Mouse (Mus musculus): ENCODE data around the gene 1810024B03Rik. TPM values are rescaled to one million over a fixed set of nuclear protein-coding genes. Genes with fewer than 3 reads are reported as not detected.
"Not testable (repeated sequence)": the region's sequence is repeated elsewhere in the genome, so short reads cannot be mapped to it uniquely, and the experiment has no call there.

The 1810024B03Rik gene
- total RNA-seq (2015; ENCODE audit: low replicate concordance) (0.84 TPM in 1 of 2 replicates, not detected in the other), total RNA-seq (2017; ENCODE audit: low replicate concordance) (1.1 TPM in 1 of 2 replicates, not detected in the other)

DNA sequence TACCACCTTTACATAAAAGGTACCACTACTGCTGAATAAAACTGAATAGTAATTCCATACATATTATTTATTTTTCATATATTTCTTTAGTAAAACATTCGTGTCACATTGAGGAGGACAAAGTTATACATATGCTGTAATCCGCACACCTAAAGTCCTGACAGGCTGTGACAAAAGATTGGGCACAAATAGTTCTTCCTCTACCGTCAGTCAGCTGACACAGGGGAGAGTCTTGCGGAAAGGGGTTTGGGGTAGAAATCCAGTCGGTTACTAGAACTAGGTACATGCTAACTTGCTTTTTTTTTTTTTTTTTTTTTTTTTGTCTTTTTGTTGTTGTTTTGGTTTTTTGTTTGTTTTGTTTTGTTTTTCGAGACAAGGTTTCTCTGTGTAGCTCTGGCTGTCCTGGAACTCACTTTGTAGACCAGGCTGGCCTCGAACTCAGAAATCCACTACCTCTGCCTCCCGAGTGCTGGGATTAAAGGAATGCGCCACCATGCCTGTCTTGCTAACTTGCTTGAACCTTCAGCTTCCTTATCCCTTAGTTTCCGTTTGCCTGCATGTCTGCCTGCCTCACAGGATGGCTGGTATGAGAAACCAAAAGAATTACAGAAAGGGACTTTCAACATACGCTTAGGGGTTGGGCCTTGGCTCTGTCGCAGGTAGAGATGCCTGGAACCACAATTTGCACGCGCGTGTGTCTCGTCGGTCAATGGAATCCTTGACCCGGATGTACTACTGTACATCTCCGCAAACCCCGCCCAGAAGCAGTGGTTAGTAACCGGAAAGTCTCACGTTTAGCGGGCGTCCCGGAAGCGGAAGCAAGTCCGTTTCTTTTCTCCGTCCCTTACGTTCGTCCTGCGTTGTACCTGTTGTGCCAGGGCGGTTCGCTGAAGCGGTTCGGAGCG lies at the start of gene 1810024B03Rik, which contains the start of gene Snrnp200:
1810024B03Rik (minus strand) TSS at position 734 of the 905 bp plus-strand sequence.
Snrnp200 (plus strand) TSS at position 840 of the 905 bp plus-strand sequence.
- ATAC-seq (replicated peaks; ENCODE audit: low FRiP score, poor library complexity, severe bottlenecking): peak; percentile 98

DNA sequence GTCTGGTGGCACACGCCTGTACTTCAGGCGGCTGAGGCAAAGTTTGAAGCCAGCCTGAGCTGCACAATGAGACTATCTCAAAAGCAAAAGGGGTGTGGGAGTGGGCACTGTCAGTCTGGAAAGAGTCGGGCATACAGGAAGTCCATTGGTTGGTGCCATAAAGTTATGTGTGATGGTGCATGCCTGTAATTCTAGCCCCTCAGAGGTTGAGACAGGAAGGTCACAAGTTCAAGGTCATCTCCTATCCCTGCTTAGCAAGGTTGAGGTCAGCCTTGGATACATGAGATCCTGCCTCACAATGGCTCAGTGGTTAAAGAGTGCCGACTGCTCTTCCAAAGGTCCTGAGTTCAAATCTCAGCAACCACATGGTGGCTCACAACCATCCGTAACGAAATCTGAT lies 47.2 kb upstream of the 1810024B03Rik start:
- ATAC-seq (replicated peaks; ENCODE audit: low FRiP score, poor library complexity, severe bottlenecking): no peak

DNA sequence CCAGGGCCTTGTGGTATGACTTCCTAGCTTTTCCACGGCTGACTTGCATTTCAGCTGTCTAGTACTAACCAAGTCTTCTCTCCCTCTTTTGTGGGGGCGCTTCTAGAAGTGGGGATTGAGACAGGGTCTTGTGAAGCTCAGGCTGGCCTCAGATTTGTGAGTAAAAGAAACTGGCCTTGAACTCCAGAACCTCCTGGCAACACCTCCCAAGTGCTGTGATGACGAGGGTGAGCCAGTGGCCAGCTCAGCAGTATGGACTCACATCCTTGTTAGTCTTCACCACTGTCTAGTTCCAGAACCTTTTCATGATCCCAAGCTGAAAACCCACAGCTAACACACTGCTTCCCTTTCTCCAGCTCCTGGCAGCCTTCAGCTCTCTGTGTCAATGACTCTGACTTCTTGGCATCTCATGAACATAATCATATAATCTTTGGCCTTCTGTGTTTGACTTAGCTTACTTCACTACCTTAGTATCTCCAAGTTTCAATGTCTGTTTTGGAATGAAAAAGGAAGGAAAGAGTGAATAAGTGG lies 46.6 kb upstream of the 1810024B03Rik start:
- no peak for ATAC-seq (replicated peaks; ENCODE audit: low FRiP score, poor library complexity, severe bottlenecking)

DNA sequence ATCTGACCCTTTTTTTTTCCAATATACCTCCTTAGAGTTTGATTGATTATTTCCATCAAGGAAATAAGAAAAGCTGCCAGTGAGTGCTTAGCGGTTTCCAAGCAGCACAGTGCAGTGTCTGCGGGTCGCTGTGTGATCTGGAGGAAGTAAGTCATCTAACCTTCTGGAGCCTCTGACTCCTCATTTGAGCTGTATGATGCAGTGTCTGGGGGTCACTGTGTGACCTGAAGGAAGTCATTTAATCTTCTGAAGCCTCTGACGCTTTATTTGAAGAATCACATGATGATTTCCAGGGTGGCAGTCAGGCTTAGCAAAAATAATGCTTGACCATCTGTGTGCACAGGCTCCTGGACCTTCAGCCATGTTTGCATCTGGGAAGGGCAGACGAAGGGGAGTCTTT lies 44.7 kb upstream of the 1810024B03Rik start:
- no peak for ATAC-seq (replicated peaks; ENCODE audit: low FRiP score, poor library complexity, severe bottlenecking)

DNA sequence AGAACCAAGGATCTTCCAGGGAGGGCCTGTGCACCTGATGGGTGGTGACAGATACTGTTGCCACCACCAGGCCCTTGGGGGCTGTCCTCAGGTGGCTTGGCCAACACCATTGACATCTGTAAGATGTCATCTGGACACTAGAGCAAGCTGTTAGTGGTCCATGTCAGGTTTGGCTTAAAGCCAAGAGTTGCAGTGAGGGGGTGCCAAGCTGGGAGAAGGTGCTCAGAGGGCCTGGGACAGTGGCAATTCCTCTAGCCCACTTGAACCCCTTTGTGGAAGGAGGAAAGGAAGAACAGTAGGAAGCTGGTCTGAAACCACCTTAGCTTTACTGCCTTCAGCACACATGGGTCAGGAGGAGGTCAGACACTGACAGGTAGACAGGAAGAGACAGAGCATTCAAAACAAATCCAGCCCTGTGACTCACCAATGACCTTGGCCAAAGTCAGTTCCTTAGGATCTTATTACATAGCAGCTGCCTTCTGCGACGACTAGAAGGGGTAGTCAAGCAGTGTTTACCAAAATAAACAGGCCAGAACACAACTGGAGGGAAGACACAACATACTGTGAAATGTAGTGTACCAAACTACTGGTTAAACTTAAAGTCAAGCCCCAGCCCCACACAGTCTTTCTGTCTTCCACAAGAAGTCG lies 43.9 kb upstream of the 1810024B03Rik start:
- no peak for ATAC-seq (replicated peaks; ENCODE audit: low FRiP score, poor library complexity, severe bottlenecking)

DNA sequence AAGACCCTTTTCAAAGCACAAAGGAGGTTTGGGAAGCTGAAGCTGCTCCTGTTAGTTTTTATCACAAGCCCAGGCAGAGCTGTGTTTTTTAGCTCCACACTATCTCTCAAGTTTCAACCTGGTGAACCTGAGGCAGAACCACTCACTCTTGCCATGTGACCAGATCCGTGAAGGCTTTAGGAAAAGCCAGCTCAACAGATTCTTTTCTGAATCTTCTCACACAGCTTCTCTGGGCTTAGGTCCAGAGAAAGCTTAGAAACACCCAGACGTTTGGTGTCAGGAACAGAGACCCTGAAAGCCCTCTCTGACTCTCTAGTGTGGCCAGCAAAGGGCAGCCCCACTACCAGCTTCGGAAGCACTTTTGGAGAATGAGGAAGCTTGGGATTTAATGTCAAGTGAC lies 43.4 kb upstream of the 1810024B03Rik start:
- no peak for ATAC-seq (replicated peaks; ENCODE audit: low FRiP score, poor library complexity, severe bottlenecking)

DNA sequence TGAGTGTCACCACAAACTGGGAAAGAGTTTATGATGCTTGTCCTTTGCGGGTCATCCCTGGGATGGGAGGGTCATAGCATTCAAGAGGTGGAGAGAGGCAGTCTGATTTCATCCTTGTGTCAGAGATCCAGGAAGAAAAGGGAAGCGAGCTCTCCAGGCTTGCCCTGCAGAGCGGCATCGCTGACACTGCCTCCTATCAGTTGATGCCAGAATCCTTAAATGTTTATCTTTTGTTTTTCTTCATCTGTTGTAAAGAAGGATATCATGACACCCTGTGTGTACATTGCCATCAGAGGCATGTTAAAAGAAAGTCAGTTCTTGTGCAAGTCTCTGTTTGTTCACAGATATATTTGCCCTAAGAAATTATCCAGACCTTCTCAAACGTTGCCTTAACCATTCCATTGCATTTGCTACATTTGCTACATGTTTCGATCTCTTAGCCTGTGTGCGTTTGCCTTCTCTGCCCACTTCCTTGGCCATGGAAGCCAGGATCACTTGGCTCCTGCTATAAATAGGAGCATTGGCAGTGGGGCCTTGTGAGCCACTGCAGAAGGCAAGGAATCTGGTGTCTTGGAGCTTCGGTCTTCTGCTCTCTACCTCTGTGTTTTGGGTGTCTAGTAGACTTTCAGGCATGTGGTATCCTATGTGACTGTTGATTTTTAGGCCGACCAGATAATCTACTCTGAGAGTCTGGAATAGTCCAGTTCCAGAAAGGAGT lies 42.4 kb upstream of the 1810024B03Rik start:
- ATAC-seq (replicated peaks; ENCODE audit: low FRiP score, poor library complexity, severe bottlenecking): no peak

DNA sequence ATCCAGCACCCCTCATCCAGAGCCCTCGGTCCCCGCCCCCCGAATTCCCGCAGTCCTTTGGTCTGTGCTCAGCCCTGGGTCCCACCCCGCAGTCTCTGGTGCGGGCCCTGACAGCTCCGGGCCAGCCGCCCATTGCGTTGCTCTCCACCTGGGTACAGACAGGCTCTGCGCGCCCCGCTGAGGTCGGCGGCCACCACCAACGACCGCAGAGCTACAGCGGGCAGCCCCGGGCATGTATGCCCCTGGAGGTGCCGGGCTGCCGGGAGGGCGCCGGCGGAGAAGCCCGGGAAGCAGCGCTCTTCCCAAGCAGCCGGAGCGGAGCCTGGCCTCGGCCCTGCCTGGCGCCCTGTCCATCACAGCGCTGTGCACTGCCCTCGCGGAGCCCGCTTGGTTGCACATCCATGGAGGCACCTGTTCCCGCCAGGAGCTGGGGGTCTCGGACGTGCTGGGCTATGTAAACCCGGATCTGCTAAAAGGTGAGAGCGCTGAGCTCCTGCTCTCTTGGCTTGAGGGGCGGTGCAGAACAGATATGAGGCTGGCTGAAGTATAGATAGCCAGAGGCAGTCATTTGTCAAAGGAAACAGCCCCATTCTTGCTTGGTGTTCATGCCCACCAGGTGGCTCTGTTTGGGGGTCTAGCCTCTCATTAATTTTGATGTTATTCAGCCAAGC lies 40.4 kb upstream of the 1810024B03Rik start:
- ATAC-seq (replicated peaks; ENCODE audit: low FRiP score, poor library complexity, severe bottlenecking): peak; percentile 45

DNA sequence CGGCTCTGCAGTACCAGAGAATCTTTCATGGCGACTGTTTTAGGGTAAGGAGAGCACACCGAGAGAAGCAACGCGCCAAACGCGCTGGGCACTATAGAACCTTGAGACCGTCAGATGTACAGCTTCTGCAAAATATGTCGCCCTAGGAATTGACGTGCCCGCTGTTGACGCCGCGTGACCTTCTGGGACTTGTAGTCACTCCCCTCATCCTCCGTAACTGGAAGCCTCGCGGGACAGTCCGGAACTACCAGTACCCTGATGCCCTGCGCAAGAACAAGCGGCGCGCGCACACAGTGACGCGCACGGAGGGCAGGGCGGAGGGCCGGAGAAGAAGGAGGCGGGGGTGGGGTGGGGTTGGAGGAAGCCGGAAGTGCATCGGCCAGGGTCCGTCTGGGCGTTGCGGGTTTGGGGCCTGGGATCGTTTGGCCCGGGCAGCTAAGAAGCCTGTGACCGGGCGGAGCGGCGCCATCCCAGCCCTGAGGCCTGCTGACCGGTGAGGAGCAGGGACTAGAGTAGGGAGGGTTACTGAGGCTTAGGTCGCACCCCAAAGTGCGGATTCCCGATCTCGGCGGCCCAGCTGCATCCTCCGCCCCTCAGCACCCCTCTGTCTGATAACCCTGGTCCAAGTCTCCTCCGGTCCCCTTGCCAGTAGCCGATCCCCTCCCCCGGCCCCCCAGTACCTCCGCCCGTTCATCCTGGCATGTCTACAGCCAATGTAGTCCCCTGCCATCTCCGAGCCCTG lies 39.7 kb upstream of the 1810024B03Rik start, which contains the start of the genes Ciao1 and Tmem127:
Ciao1 (minus strand) TSS at position 225 of the 742 bp plus-strand sequence.
Tmem127 (plus strand) TSS at position 317 of the 742 bp plus-strand sequence.
- ATAC-seq (replicated peaks; ENCODE audit: low FRiP score, poor library complexity, severe bottlenecking): peak; percentile 91

DNA sequence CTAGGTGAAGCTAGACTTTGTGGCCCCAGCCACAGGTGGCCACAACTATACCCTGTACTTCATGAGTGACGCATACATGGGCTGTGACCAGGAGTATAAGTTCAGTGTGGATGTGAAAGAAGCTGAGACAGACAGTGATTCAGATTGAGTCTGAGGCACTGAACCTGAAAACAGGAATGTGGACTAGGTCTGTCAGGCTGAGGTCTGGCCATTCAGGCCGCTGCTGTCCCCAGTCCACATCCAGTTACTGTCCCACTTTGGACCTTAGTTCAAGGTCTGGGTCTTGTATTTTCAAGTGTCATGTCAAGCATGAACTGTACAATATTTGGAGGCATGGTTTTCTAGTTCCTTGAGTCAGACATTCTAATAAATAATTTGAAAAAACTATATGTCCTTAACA lies 32.0 kb upstream of the 1810024B03Rik start:
- ATAC-seq (replicated peaks; ENCODE audit: low FRiP score, poor library complexity, severe bottlenecking): no peak

DNA sequence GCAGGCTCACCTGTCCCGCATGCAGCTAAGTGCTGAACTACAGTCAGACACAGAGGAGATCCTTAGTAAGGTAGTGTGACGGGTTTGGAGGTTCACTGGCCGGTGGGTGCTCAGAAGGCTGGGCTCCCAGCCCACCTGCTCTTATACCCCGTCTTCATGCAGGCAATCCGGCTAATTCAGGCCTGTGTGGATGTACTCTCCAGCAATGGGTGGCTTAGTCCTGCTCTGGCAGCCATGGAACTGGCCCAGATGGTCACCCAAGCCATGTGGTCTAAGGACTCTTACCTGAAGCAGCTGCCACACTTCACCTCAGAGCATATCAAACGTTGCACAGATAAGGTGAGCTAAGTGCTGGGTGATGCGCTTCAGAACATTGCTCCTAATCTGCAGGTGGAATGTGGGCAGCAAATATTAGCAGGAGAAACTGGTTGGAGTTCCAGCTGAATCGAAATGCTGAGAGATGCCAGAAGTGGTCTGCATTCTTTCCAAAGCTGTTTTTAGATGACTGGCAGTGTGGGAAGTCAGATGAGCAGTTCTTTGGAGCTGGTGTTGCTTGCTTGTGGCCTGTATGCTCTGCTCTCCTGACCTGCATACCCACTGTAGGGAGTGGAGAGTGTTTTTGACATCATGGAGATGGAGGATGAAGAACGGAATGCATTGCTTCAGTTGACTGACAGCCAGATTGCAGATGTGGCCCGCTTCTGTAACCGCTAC lies 30.0 kb upstream of the 1810024B03Rik start:
- ATAC-seq (replicated peaks; ENCODE audit: low FRiP score, poor library complexity, severe bottlenecking): 0 out of 2 replicates have a peak, but pooled peaks have one; percentile 25

DNA sequence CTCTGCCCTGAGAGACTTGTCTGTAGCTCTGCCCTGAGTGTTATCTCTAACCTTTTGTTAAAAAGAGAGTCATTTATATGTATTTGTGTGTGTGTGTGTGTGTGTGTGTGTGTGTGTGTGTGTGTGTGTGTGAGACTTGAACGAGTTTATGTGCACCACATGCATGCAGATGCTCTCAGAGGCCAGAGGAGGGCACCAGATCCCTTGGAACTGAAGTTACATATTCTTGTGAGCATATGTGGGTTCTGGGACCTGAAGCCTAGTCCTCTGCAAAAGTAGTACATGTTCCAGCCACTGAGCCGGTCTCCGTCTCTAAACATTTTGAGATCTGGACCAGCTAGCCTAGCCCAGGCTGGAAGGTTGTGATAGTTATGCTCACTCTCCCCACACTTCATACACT lies 17.2 kb upstream of the 1810024B03Rik start:
- ATAC-seq (replicated peaks; ENCODE audit: low FRiP score, poor library complexity, severe bottlenecking): no peak

DNA sequence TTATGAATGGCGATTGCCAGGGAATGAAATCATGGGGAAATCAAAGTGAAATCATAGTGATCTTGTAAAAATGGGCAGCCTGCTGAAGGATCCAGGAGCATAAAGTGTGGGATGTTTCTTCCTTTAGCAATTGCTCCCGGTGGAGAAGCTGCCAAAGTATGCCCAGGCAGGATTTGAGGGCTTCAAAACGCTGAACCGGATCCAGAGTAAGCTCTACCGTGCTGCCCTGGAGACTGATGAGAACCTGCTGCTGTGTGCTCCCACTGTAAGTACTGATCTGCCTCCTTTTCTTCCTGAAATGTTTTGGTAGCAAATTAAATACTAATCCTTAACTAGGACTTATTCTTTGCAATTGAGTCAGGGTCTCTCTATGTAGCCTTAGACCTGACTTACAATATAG lies 9.7 kb upstream of the 1810024B03Rik start:
- ATAC-seq (replicated peaks; ENCODE audit: low FRiP score, poor library complexity, severe bottlenecking): no peak

DNA sequence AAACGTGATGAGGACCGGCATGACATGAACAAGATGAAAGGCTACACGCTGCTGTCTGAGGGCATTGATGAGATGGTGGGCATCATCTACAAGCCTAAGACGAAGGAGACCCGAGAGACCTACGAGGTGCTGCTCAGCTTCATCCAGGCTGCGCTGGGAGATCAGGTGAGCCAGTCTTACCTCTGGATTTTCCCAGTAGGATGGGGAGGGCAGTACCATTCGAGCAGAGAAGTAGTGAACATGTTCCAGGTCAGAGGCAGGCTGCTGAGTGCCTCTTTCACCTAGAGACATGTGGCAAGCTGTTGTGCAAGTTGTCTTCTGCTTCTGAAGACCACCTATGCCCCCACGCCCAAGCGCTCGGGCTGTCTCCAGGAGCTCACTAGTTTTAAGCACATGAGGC lies 2.6 kb upstream of the 1810024B03Rik start:
- ATAC-seq (replicated peaks; ENCODE audit: low FRiP score, poor library complexity, severe bottlenecking): no peak

DNA sequence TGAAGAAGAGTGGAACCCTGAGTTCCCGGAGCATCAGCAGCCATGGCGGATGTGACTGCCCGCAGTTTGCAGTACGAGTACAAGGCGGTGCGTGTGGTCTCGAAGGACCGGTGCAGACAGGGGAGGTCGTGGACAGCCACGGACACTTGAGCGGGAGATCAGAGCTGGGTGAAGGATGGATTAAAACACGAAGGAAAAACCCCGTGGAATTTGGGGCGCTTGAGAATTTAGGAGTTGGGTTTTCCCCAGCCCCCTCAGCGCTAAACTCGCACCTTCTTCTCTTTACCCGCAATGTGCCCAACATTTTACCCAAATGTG lies 331 bp upstream of the 1810024B03Rik start:
- ATAC-seq (replicated peaks; ENCODE audit: low FRiP score, poor library complexity, severe bottlenecking): no peak

DNA sequence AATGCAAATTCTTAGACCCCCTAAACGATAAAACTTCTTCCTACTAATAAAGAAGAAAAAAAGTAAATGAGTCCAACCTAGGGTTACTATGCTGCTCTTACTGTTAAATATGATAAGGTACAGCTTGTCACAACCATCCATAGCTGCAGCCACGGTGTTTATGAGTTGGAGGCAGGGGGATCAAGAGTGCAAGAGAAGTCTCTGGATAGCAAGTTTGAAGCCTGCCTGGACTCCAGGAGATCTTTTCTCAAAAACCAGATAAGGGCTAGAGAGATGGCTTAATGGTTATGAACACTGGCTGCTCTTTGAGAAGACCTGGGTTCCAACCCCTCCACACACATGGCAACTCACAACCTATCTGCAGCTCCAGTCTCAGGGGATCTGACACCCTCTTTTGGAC lies 1.2 kb downstream of the 1810024B03Rik start:
- no peak for ATAC-seq (replicated peaks; ENCODE audit: low FRiP score, poor library complexity, severe bottlenecking)

DNA sequence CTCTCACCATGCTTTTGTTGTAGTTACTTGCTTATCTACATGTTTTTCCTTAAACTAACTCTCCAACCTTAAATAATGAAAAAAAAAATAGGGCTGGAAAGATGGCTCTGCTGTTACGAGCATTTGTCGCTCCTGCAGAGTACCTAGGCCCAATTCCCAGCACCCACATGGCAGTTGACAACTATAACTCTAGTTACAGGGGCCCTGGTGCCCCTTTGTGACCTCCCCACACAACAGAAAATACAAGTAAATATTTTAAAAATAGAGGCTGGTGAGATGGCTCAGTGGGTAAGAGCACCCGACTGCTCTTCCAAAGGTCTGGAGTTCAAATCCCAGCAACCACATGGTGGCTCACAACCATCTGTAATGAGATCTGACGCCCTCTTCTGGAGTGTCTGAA lies 2.1 kb downstream of the 1810024B03Rik start:
- not testable (repeated sequence) for ATAC-seq (replicated peaks; ENCODE audit: low FRiP score, poor library complexity, severe bottlenecking)

DNA sequence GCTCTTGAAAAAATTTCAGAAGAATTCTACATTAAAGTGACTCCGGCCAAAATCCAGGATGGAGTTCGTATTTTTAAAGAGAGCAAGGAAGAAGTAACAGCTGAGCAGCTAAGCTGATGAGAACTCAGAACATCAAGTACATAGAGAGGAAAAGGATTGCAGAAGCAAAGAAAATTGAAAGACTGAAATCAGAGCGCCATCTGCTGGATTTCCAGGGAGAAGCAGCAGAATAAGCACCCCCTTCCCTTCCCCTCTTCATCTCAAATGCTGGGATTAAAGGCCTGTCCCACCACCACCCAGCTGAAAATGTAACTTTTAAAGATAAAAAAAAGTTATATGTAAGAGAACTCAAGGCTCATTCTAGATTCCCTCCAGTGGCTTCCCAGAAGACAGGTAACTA lies 3.1 kb downstream of the 1810024B03Rik start:
- no peak for ATAC-seq (replicated peaks; ENCODE audit: low FRiP score, poor library complexity, severe bottlenecking)
